Mouse (Mus musculus): ENCODE data around the gene Dhx15. TPM values are rescaled to one million over a fixed set of nuclear protein-coding genes. Genes with fewer than 3 reads are reported as not detected.

The Dhx15 gene
- polyA plus RNA-seq, 2 experiments: 34.9 to 57.4 TPM

- DNase-seq (ENCODE audit: low read depth in 3 of 3, low spot score in 3 of 3) (no peak), ATAC-seq (ENCODE audit: insufficient read depth) (no peak)
- 79% methylated on average over 5 of the region's 5 CpGs for WGBS (ENCODE audit: insufficient replicate concordance)
- H3K9ac ChIP-seq (replicated peaks): no peak overlapping the region
- no peak for TF ChIP-seq CTCF (IDR thresholded peaks at IDR 0.05; ENCODE audit: low read depth)
- no peak for TF ChIP-seq EP300 (IDR thresholded peaks at IDR 0.05; ENCODE audit: low read depth)
- H3K4me2 ChIP-seq (ENCODE audit: low read depth): no peak overlapping the region
- H3K27ac ChIP-seq: no peak overlapping the region
- no peaks in the 10 kb centered on the region for H3K9me3 ChIP-seq (ENCODE audit: control insufficient read depth, low read length)
- no peaks in the 10 kb centered on the region for H3K36me3 ChIP-seq (replicated peaks; ENCODE audit: control insufficient read depth, insufficient read depth, low read depth)
- H3K27me3 ChIP-seq (ENCODE audit: control insufficient read depth, insufficient read depth, low read length): no peaks in the 10 kb centered on the region
- no peak overlapping the region for H3K4me3 ChIP-seq (ENCODE audit: insufficient read depth in 1 of 2, low read depth in 2 of 2, low read length in 2 of 2)
- H3K4me1 ChIP-seq (replicated peaks; ENCODE audit: control insufficient read depth in 2 of 2, insufficient read depth in 2 of 2, low read length in 1 of 2): no peaks in the 10 kb centered on the region
Measured at GRCm38 (mm10) chr5:52221596-52221995, 31.3 kb upstream of the Dhx15 start.

- H3K9ac ChIP-seq (replicated peaks): no peak overlapping the region
- no peak overlapping the region for H3K4me2 ChIP-seq (ENCODE audit: low read depth)
- no peak overlapping the region for H3K27ac ChIP-seq
- no peaks in the 10 kb centered on the region for H3K4me1 ChIP-seq (replicated peaks; ENCODE audit: control insufficient read depth in 2 of 2, insufficient read depth in 2 of 2, low read length in 1 of 2)
- ATAC-seq (ENCODE audit: insufficient read depth) (no peak), DNase-seq (ENCODE audit: low read depth in 3 of 3, low spot score in 3 of 3) (no peak)
- H3K27me3 ChIP-seq (ENCODE audit: control insufficient read depth, insufficient read depth, low read length): no peaks in the 10 kb centered on the region
- H3K36me3 ChIP-seq (replicated peaks; ENCODE audit: control insufficient read depth, insufficient read depth, low read depth): no peaks in the 10 kb centered on the region
- WGBS (ENCODE audit: insufficient replicate concordance): 48% methylated on average over 14 of the region's 14 CpGs
- no peak overlapping the region for H3K4me3 ChIP-seq (ENCODE audit: insufficient read depth in 1 of 2, low read depth in 2 of 2, low read length in 2 of 2)
- TF ChIP-seq CTCF (IDR thresholded peaks at IDR 0.05; ENCODE audit: low read depth): no peak
- no peak for TF ChIP-seq EP300 (IDR thresholded peaks at IDR 0.05; ENCODE audit: low read depth)
- no peaks in the 10 kb centered on the region for H3K9me3 ChIP-seq (ENCODE audit: control insufficient read depth, low read length)
Measured at GRCm38 (mm10) chr5:52220013-52220804, 29.9 kb upstream of the Dhx15 start.

DNA sequence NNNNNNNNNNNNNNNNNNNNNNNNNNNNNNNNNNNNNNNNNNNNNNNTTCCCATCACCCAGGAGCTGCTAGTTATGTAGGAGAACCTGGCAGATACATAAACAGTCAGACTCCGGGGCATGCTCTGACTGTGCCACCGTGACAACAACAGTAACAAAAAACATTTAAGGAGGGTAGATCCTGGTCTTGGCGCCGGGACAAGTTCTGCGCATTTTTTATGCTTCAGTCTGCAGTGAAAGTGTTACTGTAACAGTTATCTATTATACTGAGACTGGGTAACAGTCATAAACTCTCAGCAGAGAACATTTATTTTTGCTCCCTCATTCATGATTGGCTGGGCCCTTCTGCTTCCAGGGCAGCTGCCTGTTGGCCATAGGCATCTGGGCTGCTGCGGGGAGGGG is 27.9 kb upstream of the Dhx15 start:
- no peak for DNase-seq (ENCODE audit: low read depth in 3 of 3, low spot score in 3 of 3)
- Histone ChIP-seq H3K36me3 (replicated peaks; ENCODE audit: control insufficient read depth, insufficient read depth, low read depth) (no peaks in the 10 kb centered on the region), H3K9ac (replicated peaks) (no peak overlapping the region), H3K4me3 (ENCODE audit: insufficient read depth in 1 of 2, low read depth in 2 of 2, low read length in 2 of 2) (no peak overlapping the region), H3K9me3 (ENCODE audit: control insufficient read depth, low read length) (no peaks in the 10 kb centered on the region), H3K27ac (no peak overlapping the region), H3K4me2 (ENCODE audit: low read depth) (no peak overlapping the region), H3K4me1 (replicated peaks; ENCODE audit: control insufficient read depth in 2 of 2, insufficient read depth in 2 of 2, low read length in 1 of 2) (peaks cover 0 to 7% of the 10 kb centered on the region in 2 experiments; a peak in 2 of 4 replicates), H3K27me3 (ENCODE audit: control insufficient read depth, insufficient read depth, low read length) (no peaks in the 10 kb centered on the region)
- TF ChIP-seq EP300 (IDR thresholded peaks at IDR 0.05; ENCODE audit: low read depth): no peak
- no peak for TF ChIP-seq CTCF (IDR thresholded peaks at IDR 0.05; ENCODE audit: low read depth)
- ATAC-seq (ENCODE audit: insufficient read depth): no peak
- WGBS (ENCODE audit: insufficient replicate concordance): 73% methylated on average over 6 of the region's 6 CpGs

DNA sequence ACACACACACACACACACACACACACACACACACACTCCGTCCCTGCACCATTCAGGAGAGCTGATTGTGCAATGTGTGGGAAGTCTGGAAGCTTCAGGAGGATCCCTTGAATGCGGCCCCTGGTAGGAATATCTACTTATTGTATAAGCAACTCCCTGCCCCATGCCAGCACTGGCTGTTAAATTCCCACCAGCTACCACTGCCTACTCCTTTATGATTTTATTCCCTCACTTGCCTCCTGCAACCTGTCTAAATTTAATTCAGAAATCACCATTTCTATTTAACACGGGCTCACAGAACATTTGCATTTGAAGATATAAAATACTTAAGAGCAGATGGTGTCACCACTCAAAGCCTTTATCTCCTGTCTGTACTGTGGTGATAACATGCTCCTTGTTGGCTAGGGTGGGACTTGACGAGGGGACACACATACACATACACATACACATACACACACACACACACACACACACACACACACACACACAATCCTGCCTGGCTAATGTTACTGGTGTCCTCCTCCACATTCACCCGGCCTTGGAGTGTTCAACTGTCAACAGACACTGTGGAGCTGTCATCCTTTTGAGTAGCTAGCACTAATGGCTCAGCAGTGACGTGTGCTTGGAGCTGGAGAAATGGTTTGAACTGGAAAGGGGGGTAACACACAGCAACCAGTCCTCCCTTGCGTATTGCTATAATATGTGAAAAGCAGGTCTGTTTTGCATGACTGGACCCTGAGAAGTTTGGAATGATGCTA is 23.0 kb upstream of the Dhx15 start:
- TF ChIP-seq CTCF (IDR thresholded peaks at IDR 0.05; ENCODE audit: low read depth): no peak
- TF ChIP-seq EP300 (IDR thresholded peaks at IDR 0.05; ENCODE audit: low read depth): peak; percentile 58; the same call in 1 of the 2 replicates
- 42% methylated on average over 7 of the region's 7 CpGs for WGBS (ENCODE audit: insufficient replicate concordance)
- Histone ChIP-seq H3K4me3 (ENCODE audit: insufficient read depth in 1 of 2, low read depth in 2 of 2, low read length in 2 of 2) (no peak overlapping the region), H3K27ac (no peak overlapping the region), H3K9ac (replicated peaks) (no peak overlapping the region), H3K4me2 (ENCODE audit: low read depth) (no peak overlapping the region), H3K4me1 (replicated peaks; ENCODE audit: control insufficient read depth in 2 of 2, insufficient read depth in 2 of 2, low read length in 1 of 2) (peaks cover 5 to 15% of the 10 kb centered on the region in 2 experiments; a peak in 3 of 4 replicates), H3K9me3 (ENCODE audit: control insufficient read depth, low read length) (no peaks in the 10 kb centered on the region), H3K27me3 (ENCODE audit: control insufficient read depth, insufficient read depth, low read length) (no peaks in the 10 kb centered on the region), H3K36me3 (replicated peaks; ENCODE audit: control insufficient read depth, insufficient read depth, low read depth) (no peaks in the 10 kb centered on the region)
- DNase-seq (ENCODE audit: low read depth in 3 of 3, low spot score in 3 of 3) (peak; percentile 12 to 19 (median 15)), ATAC-seq (ENCODE audit: insufficient read depth) (peak; percentile 84)

DNA sequence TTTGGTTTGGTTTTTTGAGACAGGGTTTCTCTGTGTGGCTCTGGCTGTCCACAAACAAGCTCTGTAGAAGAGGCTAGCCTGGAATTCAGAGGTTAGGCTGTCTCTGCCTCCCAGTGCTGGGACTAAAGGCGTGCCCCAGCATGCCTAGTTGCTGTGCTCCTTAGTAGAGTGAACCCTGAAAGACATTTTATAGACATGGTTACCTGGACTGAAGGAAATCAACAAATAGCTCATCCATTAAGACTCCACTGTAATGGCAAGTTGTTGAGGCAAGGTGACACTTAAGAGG is 810 bp upstream of the Dhx15 start:
- 18% methylated on average over 1 of the region's 1 CpGs for WGBS (ENCODE audit: insufficient replicate concordance)
- H3K9me3 ChIP-seq (ENCODE audit: control insufficient read depth, low read length): no peaks in the 10 kb centered on the region
- H3K4me1 ChIP-seq (replicated peaks; ENCODE audit: control insufficient read depth in 2 of 2, insufficient read depth in 2 of 2, low read length in 1 of 2): peaks cover 11 to 16% of the 10 kb centered on the region in 2 experiments
- peak overlapping the region; percentile 59 to 100 for H3K4me3 ChIP-seq (ENCODE audit: insufficient read depth in 1 of 2, low read depth in 2 of 2, low read length in 2 of 2)
- H3K27me3 ChIP-seq (ENCODE audit: control insufficient read depth, insufficient read depth, low read length): no peaks in the 10 kb centered on the region
- H3K9ac ChIP-seq (replicated peaks): peak overlapping the region; percentile 80
- DNase-seq (ENCODE audit: low read depth in 3 of 3, low spot score in 3 of 3) (no peak), ATAC-seq (ENCODE audit: insufficient read depth) (peak; percentile 11)
- H3K36me3 ChIP-seq (replicated peaks; ENCODE audit: control insufficient read depth, insufficient read depth, low read depth): no peaks in the 10 kb centered on the region
- peak overlapping the region; percentile 94 for H3K4me2 ChIP-seq (ENCODE audit: low read depth)
- H3K27ac ChIP-seq: peak overlapping the region; percentile 77
- TF ChIP-seq CTCF (IDR thresholded peaks at IDR 0.05; ENCODE audit: low read depth) (no peak), EP300 (IDR thresholded peaks at IDR 0.05; ENCODE audit: low read depth) (no peak)

Data from liver, embryonic 14.5 days (tissue).